Mouse (Mus musculus) right cerebral cortex, postnatal 36 days (tissue): ENCODE measurements around the gene 2610008E11Rik.
"Not testable (repeated sequence)": the region's sequence is repeated elsewhere in the genome, so short reads cannot be mapped to it uniquely, and the experiment has no call there.

Experiments used
- DNase-seq, 2 experiments: peaks; one replicate each; pipeline ENCODE4 v3.0.0; 2022; ENCODE audit warnings: low spot score in 2 of 2, mixed read lengths in 1 of 2

Gene 2610008E11Rik

DNA sequence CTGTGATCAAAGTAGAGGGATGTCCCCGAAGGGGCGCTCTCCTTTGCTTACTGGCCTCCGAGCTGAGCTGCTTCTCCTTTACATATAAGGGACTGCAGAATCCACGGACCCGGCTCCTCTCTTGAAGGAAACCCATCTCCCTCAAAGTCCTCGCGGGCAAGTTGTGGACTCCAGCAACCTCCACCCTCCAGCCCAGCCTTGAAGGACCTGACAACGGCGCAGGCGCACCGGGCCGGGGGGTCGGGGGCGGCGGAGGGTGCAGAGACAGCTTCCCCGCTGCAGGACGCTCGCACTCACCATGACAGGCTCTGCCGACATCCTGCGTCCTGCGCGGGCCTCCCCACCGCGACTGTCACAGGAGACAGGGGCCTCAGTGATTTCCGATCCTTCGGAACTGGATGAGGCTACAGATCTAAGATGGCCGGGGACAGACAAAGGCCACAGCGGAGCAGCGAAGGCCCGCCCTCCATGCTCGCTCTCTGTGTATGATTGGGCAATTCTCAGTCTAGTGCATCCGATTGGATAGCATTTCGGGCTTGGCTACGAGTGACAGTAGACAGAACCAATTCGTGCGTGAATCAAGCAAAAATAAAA is at the start of gene 2610008E11Rik:
Gene 2610008E11Rik (minus strand): TSS at position 440 of the 594 bp plus-strand sequence.
- peak; percentile 95 for DNase-seq

DNA sequence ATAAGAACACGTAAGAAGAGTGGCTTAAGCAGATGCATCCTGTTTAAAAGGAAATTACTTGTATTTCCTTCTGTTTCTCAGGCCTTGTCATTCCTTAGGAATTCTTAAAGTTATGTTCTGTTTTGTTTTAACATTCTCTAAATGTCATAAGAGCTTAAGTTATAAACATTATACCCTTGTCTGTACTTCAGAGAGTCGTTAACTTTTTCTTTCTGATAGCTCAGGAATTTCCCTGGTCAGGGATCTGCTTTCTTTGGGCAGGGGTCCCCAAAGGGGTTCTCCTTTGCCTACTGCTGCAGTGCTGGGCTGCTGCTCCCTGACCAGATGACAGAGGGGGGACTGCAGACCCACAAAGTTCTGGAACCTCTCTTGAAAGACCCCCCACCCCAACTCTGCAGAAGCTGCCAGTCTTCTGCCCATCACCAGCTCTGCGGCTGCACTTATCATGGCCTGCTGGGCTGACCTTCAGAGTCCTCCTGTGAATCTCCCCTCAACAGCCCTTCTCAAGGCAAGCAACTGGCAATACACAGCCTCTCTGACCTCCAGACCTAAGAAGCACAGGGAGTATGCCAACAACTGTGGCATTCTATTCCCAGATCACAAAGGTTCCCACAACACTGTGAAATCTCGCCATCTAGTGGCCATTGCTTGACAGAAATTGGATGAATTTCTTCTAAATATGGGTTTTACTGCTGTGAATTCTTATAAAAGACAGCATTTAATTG is 18.9 kb upstream of the 2610008E11Rik start:
- DNase-seq = no peak

DNA sequence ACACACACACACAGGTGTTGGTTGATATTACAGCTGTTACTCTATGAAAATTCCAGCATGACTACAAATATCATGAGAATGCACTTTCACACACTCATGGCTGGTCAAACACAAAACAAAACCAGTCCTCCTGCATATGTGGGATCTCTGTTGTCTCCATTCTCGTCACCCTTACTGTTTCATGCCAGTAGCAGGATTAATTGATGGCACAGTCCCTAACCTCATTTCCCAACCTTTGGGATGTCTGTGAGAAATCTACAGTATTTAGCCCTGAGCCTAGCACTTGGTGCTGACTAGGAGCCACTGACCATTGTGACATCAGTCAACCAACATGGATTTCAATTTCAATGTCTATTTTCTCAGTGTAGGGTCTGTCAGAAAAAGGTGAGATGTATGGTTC is 17.7 kb upstream of the 2610008E11Rik start:
- DNase-seq = no peak

DNA sequence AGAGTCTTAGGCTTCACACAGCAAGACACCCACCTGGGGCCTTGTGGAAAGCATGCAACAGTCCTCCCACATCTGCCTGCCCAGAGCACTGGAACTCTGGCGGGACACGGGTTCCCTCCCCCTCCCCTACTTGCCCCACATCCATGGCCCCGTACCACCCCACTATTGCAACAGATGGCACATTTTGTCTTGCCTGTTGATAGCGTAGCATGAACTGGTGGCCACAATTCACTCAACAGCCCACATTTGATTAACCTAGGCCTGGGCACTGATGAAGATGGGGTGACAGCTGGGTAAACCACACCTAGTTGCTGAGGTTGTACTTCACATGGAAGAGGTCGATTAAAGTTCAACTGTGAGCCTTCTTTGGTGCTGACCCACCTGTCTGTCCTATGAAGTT is 13.1 kb upstream of the 2610008E11Rik start:
- no peak for DNase-seq

DNA sequence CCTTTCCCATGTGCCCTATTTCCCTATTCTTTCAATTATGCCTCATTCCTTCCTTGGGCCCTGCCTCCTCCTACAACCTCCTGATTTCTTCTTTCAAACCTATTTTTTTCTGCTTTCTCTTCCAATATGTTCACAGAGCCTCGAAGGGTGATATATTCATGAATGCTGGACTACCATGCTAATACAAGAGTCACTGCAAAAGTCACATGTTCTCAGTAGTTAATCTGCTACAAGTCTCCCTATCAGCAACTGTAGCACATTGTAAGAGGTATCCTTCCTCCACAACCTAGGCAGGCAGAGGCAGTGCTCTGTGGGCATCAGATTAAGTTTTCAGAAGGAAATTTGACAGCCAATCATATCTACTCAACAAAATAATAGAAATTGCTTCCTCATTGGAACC is 11.8 kb upstream of the 2610008E11Rik start:
- DNase-seq = no peak

DNA sequence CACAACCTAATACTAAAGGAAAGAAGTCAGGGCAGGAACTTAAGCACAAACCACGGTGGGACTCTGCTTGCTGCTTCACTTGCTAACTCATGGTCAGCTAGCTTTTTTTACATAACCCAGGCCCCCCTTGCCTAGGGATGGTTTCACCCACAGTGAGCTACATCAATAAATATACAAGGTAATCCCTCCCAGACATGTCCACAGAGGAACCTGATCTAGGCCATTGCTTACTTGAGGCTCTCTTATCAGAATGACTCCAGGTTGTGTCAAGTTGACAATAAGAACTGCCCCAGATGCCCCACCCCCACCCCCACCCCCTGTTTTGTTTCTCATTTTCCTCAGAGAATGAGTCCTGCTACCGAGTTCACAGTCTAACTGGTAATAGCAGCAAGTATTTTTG is 10.1 kb upstream of the 2610008E11Rik start:
- DNase-seq = no peak

DNA sequence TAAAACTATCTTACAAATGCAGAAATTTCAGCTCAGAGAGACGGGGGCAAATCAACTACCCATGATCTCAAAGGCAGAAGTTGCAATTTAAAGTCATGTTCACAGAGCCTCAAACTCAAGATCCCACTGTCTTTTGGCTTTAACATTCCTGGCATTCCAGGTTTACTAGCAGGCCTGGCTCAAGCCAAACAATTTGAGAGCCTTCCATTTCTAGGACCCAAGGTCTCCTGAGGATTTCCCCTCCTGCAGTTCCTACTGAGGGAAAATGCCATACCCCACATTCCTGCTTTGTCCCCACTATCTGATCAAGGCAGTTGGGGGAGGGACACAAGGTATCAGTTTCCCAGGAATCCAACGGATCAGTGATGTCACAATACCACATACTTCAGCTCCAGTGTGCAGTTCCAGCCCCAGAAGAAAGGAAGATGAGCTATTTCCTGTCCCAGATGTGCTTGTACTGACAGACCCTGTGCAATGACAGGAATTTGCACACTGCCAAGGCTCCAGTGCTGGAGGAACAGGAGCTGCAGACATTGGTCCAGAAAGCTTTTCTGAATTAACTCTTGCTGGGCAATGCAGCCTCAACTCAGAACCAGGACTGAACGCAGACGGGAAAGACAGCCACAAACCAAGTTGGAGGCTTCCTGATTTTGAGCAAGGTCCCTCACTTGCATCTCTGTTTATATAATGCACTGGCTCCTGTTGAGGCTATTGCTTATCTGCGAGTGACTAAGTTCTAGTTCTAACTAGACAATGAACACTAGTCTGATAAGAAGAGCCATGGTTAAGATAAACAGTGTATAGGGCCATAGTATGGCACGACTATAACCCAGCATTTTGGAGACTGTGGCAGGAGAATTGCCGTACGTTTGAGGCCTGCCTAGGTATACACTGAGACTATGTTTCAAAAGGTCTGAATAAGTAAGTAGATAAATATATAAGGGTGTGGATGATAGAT is 9.2 kb upstream of the 2610008E11Rik start:
- no peak for DNase-seq

DNA sequence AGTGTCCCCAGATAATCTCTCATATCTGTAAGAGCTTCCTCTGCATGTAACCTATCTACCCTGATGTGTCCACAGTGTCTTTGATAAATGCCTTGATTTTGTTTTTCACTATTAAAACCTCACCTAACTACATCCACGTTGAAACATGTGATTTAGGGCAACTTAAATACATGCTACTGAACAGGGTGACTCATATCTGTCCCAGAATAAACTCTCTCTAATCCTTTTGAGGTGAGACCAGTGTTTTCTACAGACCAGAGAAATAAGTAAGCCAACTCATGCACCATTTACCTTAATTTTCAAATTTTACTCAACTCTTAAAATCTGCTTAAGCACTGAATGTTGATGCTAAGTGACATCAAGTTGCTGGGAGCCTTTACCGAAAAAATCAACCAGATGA is 694 bp downstream of the 2610008E11Rik start:
- DNase-seq = no peak

DNA sequence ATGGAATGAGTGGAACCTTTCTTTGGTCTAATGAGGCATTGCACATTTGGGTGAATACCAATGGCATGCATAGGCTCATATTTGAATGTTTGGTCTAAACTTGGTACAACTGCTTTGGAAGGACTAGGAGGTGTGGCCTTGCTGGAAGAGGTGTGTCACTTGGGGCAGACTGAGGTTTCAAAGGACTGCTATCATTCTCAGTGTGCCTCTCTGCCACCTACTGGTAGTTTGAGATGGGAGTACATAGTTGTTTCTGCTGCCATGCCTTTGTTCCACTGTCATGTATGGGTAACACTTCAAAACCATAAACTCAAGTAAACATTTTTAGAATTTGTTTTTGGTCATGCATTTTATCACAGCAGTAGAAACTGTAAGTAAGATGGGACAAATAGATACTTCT is 5.7 kb downstream of the 2610008E11Rik start:
- DNase-seq = no peak

DNA sequence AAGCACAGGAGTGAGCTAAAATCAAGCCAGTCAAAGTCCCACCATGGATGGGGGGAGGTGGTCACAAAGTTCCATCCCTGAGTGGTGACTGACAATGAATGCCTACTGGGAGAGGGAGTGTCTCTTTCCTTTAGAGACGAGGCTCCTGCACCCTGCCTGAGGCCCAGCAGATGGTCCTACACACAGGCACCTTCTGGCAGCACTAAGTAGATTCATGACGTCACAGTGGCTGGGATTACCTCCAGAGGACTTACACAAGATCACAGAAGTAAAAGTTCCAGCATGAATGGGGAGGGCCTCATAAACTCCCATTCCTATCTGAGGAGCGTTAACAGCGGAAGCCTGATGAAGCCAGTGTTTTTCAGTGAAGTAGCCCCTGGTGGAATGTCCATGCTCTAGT is 8.4 kb downstream of the 2610008E11Rik start:
- DNase-seq = no peak

DNA sequence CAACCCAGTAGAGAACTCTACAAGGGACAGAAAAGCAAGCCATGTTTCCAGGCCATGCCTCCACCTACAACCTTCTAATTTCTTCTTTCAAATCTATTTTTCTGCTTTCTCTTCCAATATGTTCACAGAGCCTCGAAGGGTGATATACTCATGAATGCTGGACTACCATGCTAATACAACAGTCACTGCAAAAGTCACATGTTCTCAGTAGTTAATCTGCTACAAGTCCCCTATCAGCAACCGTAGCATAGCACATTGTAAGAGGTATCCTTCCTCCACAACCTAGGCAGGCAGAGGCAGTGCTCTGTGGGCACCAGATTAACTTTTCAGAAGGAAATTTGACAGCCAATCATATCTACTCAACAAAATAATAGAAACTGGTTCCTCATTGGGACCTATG is 10.8 kb downstream of the 2610008E11Rik start:
- DNase-seq = no peak

DNA sequence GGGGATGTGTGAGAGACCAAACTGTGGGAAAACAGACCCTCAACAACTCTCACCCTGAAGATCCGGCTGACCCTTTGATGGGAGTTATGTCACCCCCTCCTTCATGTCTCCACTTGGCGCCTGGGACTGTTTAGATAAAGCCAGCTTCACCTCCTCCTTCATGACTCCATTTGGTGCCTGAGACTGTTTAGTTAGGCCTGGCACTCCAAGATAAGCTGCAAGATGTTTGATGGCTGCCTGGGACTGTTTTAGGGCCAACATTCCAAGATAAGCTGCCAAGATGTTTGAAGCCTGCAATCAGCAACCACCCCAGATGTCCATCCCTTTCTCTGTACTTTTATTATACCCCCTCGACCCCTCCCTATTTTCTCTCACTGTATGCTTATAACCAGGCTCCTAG is 40.0 kb downstream of the 2610008E11Rik start:
- DNase-seq = not testable (repeated sequence)

DNA sequence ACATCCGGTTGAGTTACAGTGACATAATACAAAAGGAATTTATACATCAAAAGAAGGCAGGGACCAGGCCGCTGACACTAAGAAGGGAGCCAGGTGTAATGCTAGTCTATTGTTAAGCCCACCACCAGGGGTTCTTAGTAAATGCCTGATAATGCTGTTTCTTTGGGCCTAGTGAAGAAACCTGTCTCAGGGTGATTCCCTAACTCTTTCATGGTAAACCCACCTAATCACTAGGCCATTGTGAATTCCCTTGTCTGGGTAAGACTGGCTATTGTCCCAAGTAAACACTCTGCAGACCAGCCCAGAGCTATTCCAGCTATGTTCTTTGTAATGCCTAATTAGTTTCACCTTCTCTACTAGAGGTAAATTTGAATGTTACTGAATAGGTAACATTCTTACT is 54.9 kb downstream of the 2610008E11Rik start:
- DNase-seq = not testable (repeated sequence)

DNA sequence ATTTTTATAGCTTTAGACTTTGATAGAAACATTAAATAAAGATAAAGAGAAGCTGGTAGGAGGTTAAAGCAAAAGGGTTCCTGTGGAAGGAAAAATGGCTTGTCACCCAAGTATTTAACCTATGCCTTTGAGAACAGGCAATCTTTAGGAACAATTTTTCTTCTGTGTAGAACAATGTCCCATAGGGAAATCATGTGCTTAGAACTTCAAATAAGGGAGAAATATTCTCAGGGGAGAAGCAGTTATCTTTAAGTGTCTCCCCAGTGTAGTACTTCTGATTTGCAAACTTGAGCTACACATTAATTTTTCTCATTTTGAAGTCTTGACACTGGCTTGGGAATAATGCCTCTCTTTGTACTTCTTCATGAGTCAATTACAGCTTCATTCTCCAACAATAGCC is 69.0 kb downstream of the 2610008E11Rik start, which contains the start of gene Olfr57:
Gene Olfr57 (plus strand): TSS at position 301 of the 400 bp plus-strand sequence.
- no peak for DNase-seq
